Mouse (Mus musculus) left cerebral cortex, adult 9 months (tissue): ENCODE results near the gene Coro2b.

Experiments used
- DNase-seq, 2 experiments: peaks; one replicate each; pipeline ENCODE4 v3.0.0; 2022; ENCODE audit warnings: low spot score in 2 of 2

The Coro2b gene

GRCm38 (mm10) chr9:62536655-62537631, at the start of gene Coro2b:
Gene Coro2b, minus strand, starts transcription at chr9:62537044.
- peak in 1 of 2 experiments; percentile 67 for DNase-seq

- DNase-seq: no peak
Observed at GRCm38 (mm10) chr9:62577558-62577957, 40.7 kb upstream of the Coro2b start.

DNA sequence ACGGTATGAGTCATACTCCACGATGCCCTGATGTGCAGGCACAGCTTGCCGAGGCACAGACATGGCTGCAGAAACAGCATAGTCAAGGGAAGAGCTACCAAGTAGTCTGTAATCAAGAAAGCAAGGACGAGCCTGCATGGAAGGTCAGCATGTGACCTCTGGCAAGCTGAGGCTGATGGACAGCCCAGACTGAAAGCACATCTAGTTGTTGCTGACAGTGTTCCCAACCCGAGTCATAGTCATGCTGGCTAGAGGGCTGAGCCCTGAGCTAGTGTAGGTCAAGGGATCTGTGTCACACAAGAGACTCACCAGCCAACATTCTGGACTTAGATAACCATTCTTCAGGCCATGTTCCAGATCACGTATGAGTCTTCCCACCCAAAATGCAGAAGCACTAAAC, 32.3 kb upstream of the Coro2b start:
- no peak for DNase-seq

GRCm38 (mm10) chr9:62567818-62568217, 31.0 kb upstream of the Coro2b start:
- DNase-seq: no peak

DNA sequence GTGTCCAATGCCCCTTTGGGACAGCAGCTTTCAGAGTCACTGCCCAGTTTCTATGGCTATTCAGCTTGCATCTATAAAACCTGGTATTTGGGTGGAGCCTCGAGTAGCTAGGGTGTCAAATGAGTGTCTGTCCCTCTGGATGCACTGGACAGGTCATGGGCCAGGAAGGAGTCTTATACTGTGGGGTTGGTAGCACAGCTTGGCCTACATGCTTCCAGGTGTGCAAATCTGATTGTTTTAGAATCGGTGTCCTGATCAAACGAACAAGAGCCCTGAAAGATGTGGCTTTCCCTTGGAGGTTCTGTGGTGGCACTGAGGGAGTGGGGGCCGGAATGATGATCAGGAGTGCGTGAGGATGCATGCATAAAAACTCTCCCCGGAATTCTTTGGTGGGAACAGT, 25.4 kb upstream of the Coro2b start:
- no peak for DNase-seq

- no peak for DNase-seq
Observed at GRCm38 (mm10) chr9:62560432-62560831, 23.6 kb upstream of the Coro2b start.

DNA sequence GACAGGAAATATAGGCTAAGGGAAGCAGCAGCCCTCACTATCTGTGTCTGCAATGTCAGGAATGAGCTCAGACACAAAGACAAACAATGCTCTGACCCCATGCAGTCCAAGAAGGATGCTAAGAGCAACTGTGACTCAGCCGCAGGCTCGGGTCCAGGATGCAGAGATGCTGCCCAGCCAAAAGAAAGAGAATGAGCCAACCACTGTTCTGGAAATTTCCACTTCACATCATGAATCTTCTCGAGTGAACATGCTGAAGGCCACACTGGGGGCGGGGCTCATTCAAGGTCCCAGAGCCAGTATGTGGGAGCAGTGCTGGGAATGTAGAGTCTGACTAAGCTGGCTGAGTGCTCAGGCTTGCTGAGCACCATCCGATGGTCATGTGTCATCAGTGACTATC, 23.2 kb upstream of the Coro2b start:
- peak in 1 of 2 experiments; percentile 70 for DNase-seq

DNA sequence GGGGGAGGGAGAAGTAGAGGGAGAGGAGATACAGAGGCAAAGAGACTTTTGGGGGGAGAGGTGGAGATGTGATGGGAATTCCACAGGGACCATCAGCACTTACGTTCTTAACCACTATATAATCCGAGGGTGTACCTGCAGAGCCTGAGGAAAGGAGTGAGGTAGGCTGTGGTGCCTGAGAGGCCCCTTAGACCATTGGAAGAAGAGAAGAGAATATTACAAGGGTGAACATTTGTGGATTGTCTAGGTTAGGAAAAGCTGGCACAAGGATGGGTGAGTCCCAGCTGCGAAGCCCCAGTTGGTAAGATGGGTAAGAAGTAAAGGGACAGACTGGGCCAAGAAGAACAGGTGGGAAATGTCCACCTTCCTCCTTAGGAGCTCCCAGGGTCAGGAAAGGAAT, 22.6 kb upstream of the Coro2b start:
- no peak for DNase-seq

- DNase-seq: no peak
Observed at GRCm38 (mm10) chr9:62558058-62558457, 21.2 kb upstream of the Coro2b start.

DNA sequence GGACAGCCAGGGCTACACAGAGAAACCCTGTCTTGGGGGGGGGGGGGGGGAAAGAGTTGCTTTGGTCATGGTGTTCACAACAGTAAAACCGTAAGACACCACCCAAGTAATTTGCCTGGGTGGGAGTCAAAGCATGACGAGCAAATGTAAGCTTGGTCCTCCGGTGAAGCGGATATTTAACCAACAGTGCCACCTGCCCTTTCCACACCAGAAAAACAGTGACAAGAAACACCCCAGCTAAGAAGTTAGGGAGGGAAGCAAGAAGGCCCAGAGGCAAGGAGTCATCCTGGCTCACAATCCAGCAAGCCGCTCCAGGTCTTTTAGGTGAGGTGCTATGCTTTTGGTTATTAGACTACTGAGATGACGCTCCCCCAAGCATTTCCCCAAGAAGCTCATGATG, 19.9 kb upstream of the Coro2b start:
- no peak for DNase-seq

GRCm38 (mm10) chr9:62555258-62555856, 18.5 kb upstream of the Coro2b start:
- peak in 1 of 2 experiments; percentile 79 for DNase-seq

GRCm38 (mm10) chr9:62554606-62555005, 17.8 kb upstream of the Coro2b start:
- DNase-seq: peak; percentile 75 to 79

GRCm38 (mm10) chr9:62553366-62553940, 16.6 kb upstream of the Coro2b start:
- peak in 1 of 2 experiments; percentile 87 for DNase-seq

DNA sequence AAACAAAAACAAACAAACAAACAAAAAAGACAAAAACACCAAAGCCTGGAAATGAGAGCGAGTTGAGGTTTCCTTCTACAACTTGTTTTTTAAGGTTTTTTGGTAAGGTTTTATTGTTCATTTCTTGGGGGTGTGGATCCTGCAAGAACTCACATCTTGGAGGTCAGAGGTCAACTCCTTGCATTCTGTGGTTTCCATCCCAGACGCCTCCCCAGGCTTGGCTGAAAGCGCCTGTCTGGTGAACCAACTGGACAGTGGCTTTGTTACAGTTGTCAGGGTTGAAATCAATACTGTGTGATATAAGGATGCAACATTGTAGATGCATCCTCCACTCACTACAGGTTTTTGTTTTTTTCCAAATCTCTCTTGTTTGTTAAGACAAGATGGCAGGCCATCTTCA, 14.7 kb upstream of the Coro2b start:
- no peak for DNase-seq

DNA sequence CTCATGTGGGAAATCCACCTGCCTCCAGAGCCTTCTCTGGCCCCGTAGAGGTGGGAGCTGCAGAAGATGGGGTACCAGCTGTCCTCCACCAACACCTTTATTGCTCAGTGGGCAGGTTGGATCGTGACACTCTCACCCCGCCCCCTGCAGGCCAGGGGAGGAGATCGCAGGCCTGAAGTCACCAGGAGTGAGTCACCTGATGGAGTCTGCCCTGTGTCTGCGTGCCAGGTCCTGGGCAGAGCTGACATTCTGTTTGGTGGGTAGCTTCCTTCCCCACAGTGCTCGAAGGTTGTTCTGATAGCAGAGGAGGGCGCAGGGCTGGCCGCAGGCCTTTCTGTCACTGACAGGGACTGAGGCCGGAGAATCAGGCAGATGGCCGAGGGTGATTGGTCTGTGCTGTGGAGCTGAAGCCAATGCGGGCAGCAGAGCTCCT, 13.8 kb upstream of the Coro2b start:
- DNase-seq: no peak

GRCm38 (mm10) chr9:62549809-62550208, 13.0 kb upstream of the Coro2b start:
- DNase-seq: peak; percentile 82 to 97

DNA sequence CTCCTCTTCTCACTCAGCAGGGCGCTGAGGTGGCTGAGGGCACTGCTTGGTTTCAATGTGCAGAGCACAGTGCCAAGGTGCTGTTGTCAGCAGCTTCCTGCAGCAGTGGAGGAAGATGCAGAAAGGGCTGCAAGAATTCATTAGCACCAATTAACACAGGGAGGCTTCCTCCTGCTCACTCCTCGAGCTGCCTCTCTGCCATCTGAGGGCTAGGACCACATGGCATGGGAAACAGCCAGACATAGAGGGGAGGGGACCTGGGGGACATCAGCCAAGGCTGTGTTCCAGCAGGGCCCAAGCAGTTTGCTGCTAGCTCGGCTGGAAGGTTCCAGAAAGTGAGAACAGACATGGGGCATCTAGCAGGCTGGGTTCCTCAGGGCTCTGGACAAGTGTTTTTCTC, 10.6 kb upstream of the Coro2b start:
- peak in 1 of 2 experiments; percentile 5 for DNase-seq

DNA sequence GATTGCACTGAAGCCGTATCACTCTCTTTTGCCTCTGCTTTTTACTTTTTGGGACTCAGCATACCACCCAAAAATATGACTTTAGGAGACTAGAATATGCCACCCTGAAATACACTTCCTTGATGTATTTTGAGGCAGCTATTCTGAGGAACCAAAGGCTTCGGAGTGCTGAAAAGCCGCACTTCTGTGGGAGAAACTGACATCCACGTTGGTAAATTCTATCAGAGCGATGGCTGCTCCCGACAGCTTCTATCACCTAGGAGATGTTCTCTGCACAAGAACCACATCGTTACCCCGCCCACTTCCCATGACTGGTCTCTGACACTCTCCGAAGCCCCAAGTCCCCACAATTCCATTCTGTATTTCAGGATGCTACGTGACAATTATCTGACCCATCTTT, 8.0 kb upstream of the Coro2b start:
- DNase-seq: peak in 1 of 2 experiments; percentile 49

DNA sequence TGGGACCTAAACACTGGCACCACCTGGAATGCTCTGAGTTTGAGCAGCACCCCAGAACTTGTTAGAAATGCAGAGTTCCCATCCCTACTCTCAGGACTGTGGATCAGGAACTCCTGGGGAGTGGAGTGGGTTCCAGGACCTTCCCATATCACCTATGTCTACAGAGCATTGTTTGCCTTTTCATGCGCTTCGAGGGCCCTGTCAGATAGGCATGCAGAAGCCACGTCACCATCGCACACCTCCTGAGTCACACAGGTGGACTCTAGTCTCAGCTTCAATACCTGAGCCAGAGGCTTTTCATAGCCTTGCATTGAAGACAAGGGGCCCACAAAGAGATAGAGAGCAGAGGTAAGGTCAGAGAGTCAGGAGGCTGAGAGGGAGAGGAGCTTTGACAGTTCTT, 7.0 kb upstream of the Coro2b start:
- DNase-seq: no peak

- no peak for DNase-seq
Observed at GRCm38 (mm10) chr9:62541606-62542005, 4.8 kb upstream of the Coro2b start.

GRCm38 (mm10) chr9:62541182-62541581, 4.3 kb upstream of the Coro2b start:
- DNase-seq: no peak

GRCm38 (mm10) chr9:62540736-62541135, 3.9 kb upstream of the Coro2b start:
- DNase-seq: peak in 1 of 2 experiments; percentile 91

DNA sequence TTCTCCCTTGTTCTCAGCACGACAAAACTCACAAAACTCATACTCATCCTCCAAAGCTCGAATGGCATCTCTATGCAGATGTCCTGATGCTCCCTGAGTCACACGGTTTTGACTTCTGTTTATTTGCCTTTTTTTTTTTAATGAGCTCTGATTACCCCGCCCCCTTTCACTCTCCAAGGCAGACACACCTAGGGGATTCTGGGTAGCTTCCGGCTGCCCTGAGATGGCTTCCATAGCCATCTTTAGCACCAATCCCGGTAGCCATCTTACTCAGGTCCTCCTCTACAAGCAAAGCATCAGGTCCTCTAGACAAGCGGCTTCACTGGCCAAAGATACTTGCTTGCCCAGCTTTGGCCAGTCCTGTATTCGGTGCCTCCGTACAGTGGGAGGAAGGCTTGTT, 3.3 kb upstream of the Coro2b start:
- no peak for DNase-seq
